Mouse (Mus musculus) kidney, postnatal 36 days (tissue): ENCODE results near the gene Ciao2a.

Experiments used
- DNase-seq, 2 experiments: peaks; one replicate each; pipeline ENCODE4 v3.0.0; 2021 to 2022; ENCODE audit warnings: mixed read lengths in 2 of 2

The Ciao2a gene

GRCm38 (mm10) chr9:66120945-66121344 is 5.5 kb upstream of the Ciao2a start:
- no peak for DNase-seq

GRCm38 (mm10) chr9:66121421-66121820 is 5.0 kb upstream of the Ciao2a start:
- DNase-seq: no peak

- DNase-seq: no peak
These were observed 2.8 kb upstream of the Ciao2a start for GRCm38 (mm10) chr9:66123648-66124047.

GRCm38 (mm10) chr9:66124111-66124531 is 2.3 kb upstream of the Ciao2a start:
- DNase-seq: peak in 1 of 2 experiments; percentile 44

- peak; percentile 98 to 99 for DNase-seq
These were observed 1.5 kb upstream of the Ciao2a start for GRCm38 (mm10) chr9:66124681-66125542.

GRCm38 (mm10) chr9:66125543-66126455 is 612 bp upstream of the Ciao2a start:
- DNase-seq: no peak

GRCm38 (mm10) chr9:66127193-66127546 is 759 bp downstream of the Ciao2a start:
- no peak for DNase-seq

- no peak for DNase-seq
These were observed 1.5 kb downstream of the Ciao2a start for GRCm38 (mm10) chr9:66127884-66128283.

GRCm38 (mm10) chr9:66131466-66131865 is 5.1 kb downstream of the Ciao2a start:
- DNase-seq: no peak

- DNase-seq: peak in 1 of 2 experiments; percentile 54
These were observed 9.6 kb downstream of the Ciao2a start for GRCm38 (mm10) chr9:66135967-66136366.

- DNase-seq: no peak
These were observed 11.8 kb downstream of the Ciao2a start for GRCm38 (mm10) chr9:66138193-66138592.

GRCm38 (mm10) chr9:66142265-66142664 is 15.9 kb downstream of the Ciao2a start:
- DNase-seq: no peak

GRCm38 (mm10) chr9:66144248-66144647 is 17.8 kb downstream of the Ciao2a start:
- DNase-seq: peak; percentile 69 to 80

- no peak for DNase-seq
These were observed 19.7 kb downstream of the Ciao2a start for GRCm38 (mm10) chr9:66146141-66146540.

- no peak for DNase-seq
These were observed 25.6 kb downstream of the Ciao2a start for GRCm38 (mm10) chr9:66152011-66152410.

- DNase-seq: no peak
These were observed 27.2 kb downstream of the Ciao2a start for GRCm38 (mm10) chr9:66153594-66153993.

GRCm38 (mm10) chr9:66154013-66154412 is 27.6 kb downstream of the Ciao2a start:
- DNase-seq: no peak

GRCm38 (mm10) chr9:66155534-66155933 is 29.1 kb downstream of the Ciao2a start:
- DNase-seq: no peak

- DNase-seq: peak; percentile 87 to 96
These were observed 31.8 kb downstream of the Ciao2a start, which contains the start of gene Dapk2 for GRCm38 (mm10) chr9:66157958-66158830. Gene Dapk2, plus strand, starts transcription at chr9:66158223.

- DNase-seq: no peak
These were observed 32.5 kb downstream of the Ciao2a start for GRCm38 (mm10) chr9:66158885-66159430.

GRCm38 (mm10) chr9:66160155-66160554 is 33.7 kb downstream of the Ciao2a start:
- no peak for DNase-seq

- no peak for DNase-seq
These were observed 36.6 kb downstream of the Ciao2a start for GRCm38 (mm10) chr9:66162995-66163394.
